Mouse (Mus musculus) ES-Bruce4 (cell line): ENCODE measurements around the gene Prkag2.

ENCODE experiments used
- CTCF ChIP-seq: IDR thresholded peaks from one replicate; pipeline ENCODE4 v1.8.1; 2011; ENCODE audit warnings: low read depth, low read length
- EP300 ChIP-seq: IDR thresholded peaks from 2 replicates; pipeline ENCODE4 v1.6.1; 2011; ENCODE audit warnings: low read depth, low read length; ENCODE audit not compliant: insufficient read depth
- POLR2A ChIP-seq: IDR thresholded peaks from one replicate; pipeline ENCODE4 v1.8.1; 2011; ENCODE audit warnings: low read length; ENCODE audit not compliant: insufficient read depth

- TF ChIP-seq CTCF (no peak), POLR2A (no peak), EP300 (no peak)
These were observed 149.4 kb downstream of the Prkag2 start for GRCm38 (mm10) chr5:24950891-24951574.
